Mouse (Mus musculus): Measurements from ENCODE around the gene Acot7.

- TF ChIP-seq CTCF (IDR thresholded peaks at IDR 0.05; ENCODE audit: control insufficient read depth, insufficient read depth, low read length) (no peak), POLR2A (IDR thresholded peaks at IDR 0.05; ENCODE audit: borderline replicate concordance, control insufficient read depth, low read depth, low read length) (no peak)
These were observed 4.0 kb upstream of the Acot7 start for GRCm38 (mm10) chr4:152173956-152174355.
